ENCODE assay signal across 8 mouse cellular contexts in the genomic region with DNA sequence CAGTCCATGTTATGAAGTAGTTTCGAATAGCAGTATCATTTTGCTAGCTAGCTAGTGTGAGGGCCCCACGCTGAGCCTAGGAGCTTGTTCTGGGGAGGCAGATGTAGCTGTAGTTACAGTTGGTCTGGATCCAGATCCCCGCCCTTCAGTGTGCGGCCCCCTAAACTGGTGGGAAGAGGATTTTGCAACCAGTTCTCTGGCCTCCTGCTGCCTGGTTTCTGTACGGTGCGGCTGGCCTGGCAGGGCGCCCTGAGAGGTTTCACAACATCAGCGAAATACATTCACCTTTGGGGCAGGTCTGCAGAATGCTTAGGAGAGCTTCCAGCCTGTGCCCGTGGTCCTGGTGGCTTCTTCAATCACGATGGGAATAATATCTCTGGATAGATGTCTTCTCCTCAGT. TPM values are rescaled to one million over a fixed set of nuclear protein-coding genes. Genes with fewer than 3 reads are reported as not detected.
DNase-seq lines count a peak whose midpoint lies in the region; ATAC-seq lines count a peak whose summit lies in the region.
"Had no signal": no experiment of that assay in that cellular context is flagged by ENCODE, and none has a peak within 500 bp of the region (broad histone marks: within the 10 kb centered on the region; RNA-seq: fewer than 3 reads in every experiment).

No protein-coding gene starts in this region.

- intact Hi-C loops in gastrocnemius, postnatal 36 days (cut with DNase I) = no loop called here

- DNase-seq in limb, embryonic 10.5 days (ENCODE audit: low spot score) = no peak
- no peak for DNase-seq in liver, embryonic 11.5 days (ENCODE audit: low spot score)
- DNase-seq in ovary, postnatal 14 days (ENCODE audit: low spot score) = no peak
- no peak for DNase-seq in gastrocnemius, postnatal 36 days

- ATAC-seq in limb, embryonic 13.5 days (ENCODE audit: low FRiP score, low read depth) = no peak
- ATAC-seq in hindbrain, embryonic 16.5 days = no peak
- no peak for ATAC-seq in liver, embryonic 11.5 days (replicated peaks; ENCODE audit: low FRiP score)
- no peak for ATAC-seq in stomach, embryonic 14.5 days (ENCODE audit: insufficient number of reproducible peaks, insufficient read depth, low FRiP score, low read depth)

- no peaks in the 10 kb centered on the region for H3K9me3 ChIP-seq in limb, embryonic 13.5 days
- H3K9me3 ChIP-seq in limb, embryonic 10.5 days (replicated peaks) = no peaks in the 10 kb centered on the region
- H3K9me3 ChIP-seq in hindbrain, embryonic 16.5 days (ENCODE audit: control insufficient read depth, low read length) = no peaks in the 10 kb centered on the region
- H3K9me3 ChIP-seq in liver, embryonic 11.5 days (ENCODE audit: control insufficient read depth, low read length) = no peaks in the 10 kb centered on the region
- H3K9me3 ChIP-seq in stomach, embryonic 14.5 days (ENCODE audit: control insufficient read depth, low read depth, low read length) = no peaks in the 10 kb centered on the region

- peak overlapping the region; percentile 88 for H3K4me2 ChIP-seq in limb, embryonic 13.5 days (replicated peaks)
- H3K4me2 ChIP-seq in hindbrain, embryonic 16.5 days (ENCODE audit: low read length) = peak overlapping the region; percentile 87
- peak overlapping the region; percentile 92 for H3K4me2 ChIP-seq in liver, embryonic 11.5 days
- peak overlapping the region; percentile 83; the same call in 1 of the 2 replicates for H3K4me2 ChIP-seq in stomach, embryonic 14.5 days (replicated peaks; ENCODE audit: low read depth, low read length)

- no peak overlapping the region; the same call in 1 of the 2 replicates for H3K9ac ChIP-seq in limb, embryonic 13.5 days
- H3K9ac ChIP-seq in hindbrain, embryonic 16.5 days (ENCODE audit: low read depth, low read length) = peak overlapping the region; percentile 83; the same call in 1 of the 2 replicates
- H3K9ac ChIP-seq in liver, embryonic 11.5 days (ENCODE audit: low read depth, low read length) = 0 out of 2 replicates have a peak overlapping the region, but pooled peaks have one; percentile 6
- no peak overlapping the region for H3K9ac ChIP-seq in stomach, embryonic 14.5 days (replicated peaks; ENCODE audit: low read depth, low read length)

- no peaks in the 10 kb centered on the region for H3K36me3 ChIP-seq in limb, embryonic 13.5 days
- H3K36me3 ChIP-seq in limb, embryonic 10.5 days = 0 out of 2 replicates have a peak, but pooled peaks cover 4% of the 10 kb centered on the region
- no peaks in the 10 kb centered on the region for H3K36me3 ChIP-seq in hindbrain, embryonic 16.5 days (ENCODE audit: control insufficient read depth, insufficient read depth, low read length)
- no peaks in the 10 kb centered on the region for H3K36me3 ChIP-seq in liver, embryonic 11.5 days (ENCODE audit: control insufficient read depth, insufficient read depth, low read length)
- no peaks in the 10 kb centered on the region for H3K36me3 ChIP-seq in stomach, embryonic 14.5 days (ENCODE audit: control insufficient read depth, insufficient read depth, low read length)

- H3K4me1 ChIP-seq in limb, embryonic 13.5 days = peaks cover 22% of the 10 kb centered on the region
- H3K4me1 ChIP-seq in limb, embryonic 10.5 days = peaks cover 20% of the 10 kb centered on the region
- H3K4me1 ChIP-seq in hindbrain, embryonic 16.5 days (ENCODE audit: control insufficient read depth, insufficient read depth, low read depth, low read length) = peaks cover 14% of the 10 kb centered on the region
- peaks cover 8% of the 10 kb centered on the region for H3K4me1 ChIP-seq in liver, embryonic 11.5 days (replicated peaks; ENCODE audit: control insufficient read depth, insufficient read depth, low read length)
- H3K4me1 ChIP-seq in stomach, embryonic 14.5 days (ENCODE audit: control insufficient read depth, insufficient read depth, low read length) = peaks cover 15% of the 10 kb centered on the region; the same call in 1 of the 2 replicates

- 75% methylated on average over 10 of the region's 10 CpGs for WGBS in limb, embryonic 13.5 days
- WGBS in limb, embryonic 10.5 days = 87% methylated on average over 10 of the region's 10 CpGs
- WGBS in hindbrain, embryonic 16.5 days = 69% methylated on average over 10 of the region's 10 CpGs
- WGBS in liver, embryonic 11.5 days = 77% methylated on average over 10 of the region's 10 CpGs
- 54% methylated on average over 10 of the region's 10 CpGs for WGBS in stomach, embryonic 14.5 days

- H3K4me3 ChIP-seq in limb, embryonic 13.5 days = no peak overlapping the region
- H3K4me3 ChIP-seq in limb, embryonic 10.5 days = no peak overlapping the region
- H3K4me3 ChIP-seq in hindbrain, embryonic 16.5 days (ENCODE audit: low read length) = peak overlapping the region; percentile 80; the same call in 1 of the 2 replicates
- H3K4me3 ChIP-seq in liver, embryonic 11.5 days (ENCODE audit: low read depth, low read length) = peak overlapping the region; percentile 71
- H3K4me3 ChIP-seq in stomach, embryonic 14.5 days (ENCODE audit: low read depth, low read length) = no peak overlapping the region

- H3K27ac ChIP-seq in limb, embryonic 13.5 days = no peak overlapping the region
- no peak overlapping the region for H3K27ac ChIP-seq in limb, embryonic 10.5 days
- no peak overlapping the region for H3K27ac ChIP-seq in hindbrain, embryonic 16.5 days (ENCODE audit: low read depth, low read length)
- peak overlapping the region; percentile 32; the same call in 1 of the 2 replicates for H3K27ac ChIP-seq in liver, embryonic 11.5 days (ENCODE audit: low read depth, low read length)
- H3K27ac ChIP-seq in stomach, embryonic 14.5 days (ENCODE audit: low read length) = no peak overlapping the region; the same call in 1 of the 2 replicates

- H3K27me3 ChIP-seq in limb, embryonic 13.5 days = no peaks in the 10 kb centered on the region
- no peaks in the 10 kb centered on the region for H3K27me3 ChIP-seq in limb, embryonic 10.5 days (ENCODE audit: low read depth, poor library complexity, severe bottlenecking)
- H3K27me3 ChIP-seq in hindbrain, embryonic 16.5 days (replicated peaks; ENCODE audit: control insufficient read depth, insufficient read depth, low read length) = no peaks in the 10 kb centered on the region
- no peaks in the 10 kb centered on the region for H3K27me3 ChIP-seq in liver, embryonic 11.5 days (replicated peaks; ENCODE audit: control insufficient read depth, insufficient read depth, low read length)
- no peaks in the 10 kb centered on the region for H3K27me3 ChIP-seq in stomach, embryonic 14.5 days (ENCODE audit: control insufficient read depth, insufficient read depth, low read length)

RNA-seq across cellular contexts. Expression of gene Aldh4a1, which starts 2.0 kb away (rescaled TPM):
- polyA plus RNA-seq in limb, embryonic 13.5 days (2015; fragmentation: Nextera tagmentation; extraction: Ambion mirVana) = 24.7 and 25.9 TPM in 2 replicates
- 25.5 and 26.0 TPM in 2 replicates for polyA plus RNA-seq in limb, embryonic 10.5 days (2016; fragmentation: Nextera tagmentation; extraction: Ambion mirVana)
- 31.9 and 35.4 TPM in 2 replicates for polyA plus RNA-seq in hindbrain, embryonic 16.5 days (2015; fragmentation: Nextera tagmentation; extraction: Ambion mirVana)
- polyA plus RNA-seq in liver, embryonic 11.5 days (2014; fragmentation: Nextera tagmentation; extraction: Ambion mirVana) = 45.2 and 52.0 TPM in 2 replicates
- polyA plus RNA-seq in stomach, embryonic 14.5 days (2014; fragmentation: Nextera tagmentation; extraction: Ambion mirVana) = 14.6 and 16.2 TPM in 2 replicates
- 10 to 100 TPM; 63.9 to 75.8 TPM for total RNA-seq in gastrocnemius, postnatal 36 days (2021)

RNA-seq across cellular contexts. Expression of gene Gm21969, which starts 21.7 kb away (rescaled TPM):
- not detected in 2 replicates for polyA plus RNA-seq in limb, embryonic 13.5 days (2015; fragmentation: Nextera tagmentation; extraction: Ambion mirVana)
- polyA plus RNA-seq in limb, embryonic 10.5 days (2016; fragmentation: Nextera tagmentation; extraction: Ambion mirVana) = not detected in 2 replicates
- polyA plus RNA-seq in hindbrain, embryonic 16.5 days (2015; fragmentation: Nextera tagmentation; extraction: Ambion mirVana) = not detected in 2 replicates
- not detected in 2 replicates for polyA plus RNA-seq in liver, embryonic 11.5 days (2014; fragmentation: Nextera tagmentation; extraction: Ambion mirVana)
- not detected in 2 replicates for polyA plus RNA-seq in stomach, embryonic 14.5 days (2014; fragmentation: Nextera tagmentation; extraction: Ambion mirVana)
- not detected for total RNA-seq in gastrocnemius, postnatal 36 days (2021)
- total RNA-seq: gastrocnemius, adult 18-20 months had no signal

RNA-seq across cellular contexts. Expression of gene Tas1r2, which starts 28.6 kb away (rescaled TPM):
- not detected in 2 replicates for polyA plus RNA-seq in limb, embryonic 13.5 days (2015; fragmentation: Nextera tagmentation; extraction: Ambion mirVana)
- not detected in 2 replicates for polyA plus RNA-seq in limb, embryonic 10.5 days (2016; fragmentation: Nextera tagmentation; extraction: Ambion mirVana)
- not detected in 2 replicates for polyA plus RNA-seq in hindbrain, embryonic 16.5 days (2015; fragmentation: Nextera tagmentation; extraction: Ambion mirVana)
- polyA plus RNA-seq in liver, embryonic 11.5 days (2014; fragmentation: Nextera tagmentation; extraction: Ambion mirVana) = not detected in 2 replicates
- not detected in 2 replicates for polyA plus RNA-seq in stomach, embryonic 14.5 days (2014; fragmentation: Nextera tagmentation; extraction: Ambion mirVana)
- total RNA-seq in gastrocnemius, postnatal 36 days (2021) = not detected
- total RNA-seq: gastrocnemius, adult 18-20 months had no signal

Comparison
In these comparisons a context has a peak if more than half of its experiments do, and no peak if none do; other contexts are left out.
1. H3K4me3 ChIP-seq: peak in hindbrain, embryonic 16.5 days (single experiment) and liver, embryonic 11.5 days (single experiment); none in limb, embryonic 13.5 days (single experiment), limb, embryonic 10.5 days (single experiment) and stomach, embryonic 14.5 days (single experiment).
2. H3K9ac ChIP-seq: peak in hindbrain, embryonic 16.5 days (single experiment) and liver, embryonic 11.5 days (single experiment); none in limb, embryonic 13.5 days (single experiment) and stomach, embryonic 14.5 days (single experiment).
3. Peak in every context shown above with its lines, with median percentiles within 50 percentile points of each other: H3K4me2 ChIP-seq.